Mouse (Mus musculus): ENCODE data around the gene Asap2. TPM values are rescaled to one million over a fixed set of nuclear protein-coding genes. Genes with fewer than 3 reads are reported as not detected.
"Not testable (repeated sequence)": the region's sequence is repeated elsewhere in the genome, so short reads cannot be mapped to it uniquely, and the experiment has no call there.

The Asap2 gene
- total RNA-seq (2021) = 10 to 100 TPM; 43.2 to 45.6 TPM
- long read RNA-seq, partial matches to known transcripts = 2 of 13 reads
- long read RNA-seq, other reads (novel, unspliced or antisense) = 8 of 13 reads

- peak; percentile 61 to 66 for DNase-seq (ENCODE audit: low spot score in 2 of 2)
Observed at GRCm38 (mm10) chr12:20990132-20990531, at the start of gene Asap2. Gene Asap2 (plus strand): TSS chr12:20990459.

- DNase-seq (ENCODE audit: low spot score in 2 of 2) = not testable (repeated sequence)
Observed at GRCm38 (mm10) chr12:20947051-20947997, 42.9 kb upstream of the Asap2 start.

- peak in 1 of 2 experiments; percentile 14 for DNase-seq (ENCODE audit: low spot score in 2 of 2)
Observed at GRCm38 (mm10) chr12:20990579-20990978, 320 bp downstream of the Asap2 start.

GRCm38 (mm10) chr12:21030875-21031274 lies 40.6 kb downstream of the Asap2 start:
- not testable (repeated sequence) for DNase-seq (ENCODE audit: low spot score in 2 of 2)

- DNase-seq (ENCODE audit: low spot score in 2 of 2) = not testable (repeated sequence)
Observed at GRCm38 (mm10) chr12:21046716-21047115, 56.5 kb downstream of the Asap2 start.

GRCm38 (mm10) chr12:21075731-21076130 lies 85.5 kb downstream of the Asap2 start:
- DNase-seq (ENCODE audit: low spot score in 2 of 2) = peak; percentile 80 to 83

- not testable (repeated sequence) for DNase-seq (ENCODE audit: low spot score in 2 of 2)
Observed at GRCm38 (mm10) chr12:21090168-21090567, 99.9 kb downstream of the Asap2 start.

GRCm38 (mm10) chr12:21092446-21092845 lies 102.2 kb downstream of the Asap2 start:
- not testable (repeated sequence) for DNase-seq (ENCODE audit: low spot score in 2 of 2)

GRCm38 (mm10) chr12:21097806-21098325 lies 107.6 kb downstream of the Asap2 start:
- not testable (repeated sequence) for DNase-seq (ENCODE audit: low spot score in 2 of 2)

- not testable (repeated sequence) for DNase-seq (ENCODE audit: low spot score in 2 of 2)
Observed at GRCm38 (mm10) chr12:21111116-21111475, 120.8 kb downstream of the Asap2 start.

- DNase-seq (ENCODE audit: low spot score in 2 of 2) = peak; percentile 72 to 86
Observed at GRCm38 (mm10) chr12:21111476-21112452, 121.5 kb downstream of the Asap2 start.

GRCm38 (mm10) chr12:21112453-21112857 lies 122.2 kb downstream of the Asap2 start:
- peak; percentile 76 to 83 for DNase-seq (ENCODE audit: low spot score in 2 of 2)

GRCm38 (mm10) chr12:21119446-21119845 lies 129.2 kb downstream of the Asap2 start:
- DNase-seq (ENCODE audit: low spot score in 2 of 2) = peak in 1 of 2 experiments; percentile 9

- DNase-seq (ENCODE audit: low spot score in 2 of 2) = no peak
Observed at GRCm38 (mm10) chr12:21122818-21123217, 132.6 kb downstream of the Asap2 start.

GRCm38 (mm10) chr12:21123647-21124046 lies 133.4 kb downstream of the Asap2 start:
- DNase-seq (ENCODE audit: low spot score in 2 of 2) = no peak

GRCm38 (mm10) chr12:21125675-21126470 lies 135.6 kb downstream of the Asap2 start:
- no peak for DNase-seq (ENCODE audit: low spot score in 2 of 2)

GRCm38 (mm10) chr12:21126516-21126915 lies 136.3 kb downstream of the Asap2 start:
- no peak for DNase-seq (ENCODE audit: low spot score in 2 of 2)

- peak in 1 of 2 experiments; percentile 11 for DNase-seq (ENCODE audit: low spot score in 2 of 2)
Observed at GRCm38 (mm10) chr12:21128930-21129869, 138.9 kb downstream of the Asap2 start.

GRCm38 (mm10) chr12:21130274-21130823 lies 140.1 kb downstream of the Asap2 start:
- no peak for DNase-seq (ENCODE audit: low spot score in 2 of 2)
